Comparison of ENCODE assay signal across 8 mouse cellular contexts in the genomic region with DNA sequence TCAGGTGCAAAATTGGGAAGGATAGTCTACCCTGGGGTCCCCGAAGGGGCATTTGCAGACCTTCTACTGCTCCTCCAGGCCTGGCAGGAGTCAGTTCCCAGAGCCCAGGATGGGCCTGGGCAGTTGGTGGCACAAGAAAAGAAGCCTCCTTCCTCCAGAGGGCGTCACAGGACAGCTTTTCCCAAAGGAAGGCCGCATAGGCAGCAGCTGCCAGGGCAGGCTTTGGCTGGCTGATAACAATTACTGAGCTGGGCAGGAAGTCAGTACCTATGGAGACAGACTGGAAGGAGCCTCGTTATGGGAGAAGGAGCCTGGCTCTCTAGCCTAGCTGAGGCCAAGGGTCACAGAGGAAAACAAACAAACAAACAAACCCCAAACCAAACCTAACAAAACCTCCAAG. TPM values are rescaled to one million over a fixed set of nuclear protein-coding genes. Genes with fewer than 3 reads are reported as not detected.
DNase-seq lines count a peak whose midpoint lies in the region; ATAC-seq lines count a peak whose summit lies in the region.

No protein-coding gene starts in this region.

- H3K36me3 ChIP-seq in kidney, embryonic 16.5 days (ENCODE audit: insufficient read depth, low read length), result no peaks in the 10 kb centered on the region

- 31% methylated on average over 4 of the region's 4 CpGs for WGBS in kidney, embryonic 16.5 days

- H3K4me1 ChIP-seq in kidney, embryonic 16.5 days (ENCODE audit: insufficient read depth, low read length), result 0 out of 2 replicates have a peak, but pooled peaks cover 6% of the 10 kb centered on the region

- no peak overlapping the region for H3K4me3 ChIP-seq in kidney, embryonic 16.5 days (ENCODE audit: low read length)

- H3K9me3 ChIP-seq in kidney, embryonic 16.5 days (ENCODE audit: low read length), result no peaks in the 10 kb centered on the region

- no peak overlapping the region for H3K27ac ChIP-seq in kidney, embryonic 16.5 days (ENCODE audit: low read length)

- H3K9ac ChIP-seq in kidney, embryonic 16.5 days (replicated peaks; ENCODE audit: low read length), result no peak overlapping the region

- H3K4me2 ChIP-seq in kidney, embryonic 16.5 days (replicated peaks; ENCODE audit: low read depth, low read length), result no peak overlapping the region

- intact Hi-C loops in heart, postnatal 14 days (cut with DNase I), result no loop called here
- intact Hi-C loops in left cerebral cortex, postnatal 14 days (cut with DNase I), result no loop called here

- ATAC-seq in kidney, embryonic 16.5 days (ENCODE audit: low FRiP score, low TSS enrichment), result no peak
- ATAC-seq in erythroblast, adult 5-6 weeks (replicated peaks; ENCODE audit: low FRiP score, poor library complexity, severe bottlenecking), result no peak

- H3K27me3 ChIP-seq in kidney, embryonic 16.5 days (ENCODE audit: insufficient read depth, low read length), result no peaks in the 10 kb centered on the region

- peak; percentile 28 for DNase-seq in kidney, adult 18-20 months
- DNase-seq in ES-CJ7 (ENCODE audit: low read depth, low spot score), result peak; percentile 88
- peak; percentile 18 to 23 for DNase-seq in cerebellum, adult 18-20 months
- peak; percentile 39 to 48 for DNase-seq in heart, postnatal 14 days
- peak; percentile 29 to 32 for DNase-seq in left cerebral cortex, postnatal 14 days (ENCODE audit: low spot score in 2 of 2)
- DNase-seq in ovary, postnatal 36 days (ENCODE audit: low spot score), result peak; percentile 54

RNA-seq across cellular contexts. Expression of gene Klf4, which starts 54.3 kb away (rescaled TPM):
- polyA plus RNA-seq in kidney, embryonic 16.5 days (2015; fragmentation: Nextera tagmentation; extraction: Ambion mirVana), result 3.3 and 3.8 TPM in 2 replicates
- total RNA-seq in heart, postnatal 14 days (2021), result 10 to 100 TPM; 58.8 to 59.1 TPM
- total RNA-seq in left cerebral cortex, postnatal 14 days (2021), result 1 to 10 TPM; 6.3 to 8.4 TPM
- total RNA-seq in erythroblast, adult 5-6 weeks (2015; ENCODE audit: low replicate concordance), result 5.0 and 10.7 TPM in 2 replicates
- total RNA-seq in erythroblast, adult 5-6 weeks (2017; ENCODE audit: low replicate concordance), result 3.1 and 4.0 TPM in 2 replicates

Comparison
In these comparisons a context has a peak if more than half of its experiments do, and no peak if none do; other contexts are left out.
1. DNase-seq: peak in every context shown above with its lines; median percentile 88 in ES-CJ7; 54 in ovary, postnatal 36 days; 44 in heart, postnatal 14 days; 30 in left cerebral cortex, postnatal 14 days; 28 in kidney, adult 18-20 months; 20 in cerebellum, adult 18-20 months.
2. RNA of gene Klf4, which starts 54.3 kb away (total RNA-seq): 58.8 to 59.1 TPM in heart, postnatal 14 days; 6.3 to 8.4 TPM in left cerebral cortex, postnatal 14 days and 3.1 to 10.7 TPM in erythroblast, adult 5-6 weeks; every median in the first group is over 4 times any median in the second.